Mouse (Mus musculus): ENCODE data around the gene Mylpf.

- TF ChIP-seq CTCF (IDR thresholded peaks at IDR 0.05; ENCODE audit: extremely low read depth, insufficient read depth, low read length) (no peak), POLR2A (IDR thresholded peaks at IDR 0.05; ENCODE audit: extremely low read depth, insufficient read depth, low read length) (no peak)
Measured at GRCm38 (mm10) chr7:127244658-127245510, 36.2 kb downstream of the Mylpf start.
